ENCODE assay signal across 15 mouse cellular contexts in genomic region chr6:140469791-140470190, GRCm38 (mm10). TPM values are rescaled to one million over a fixed set of nuclear protein-coding genes. Genes with fewer than 3 reads are reported as not detected.
DNase-seq lines count a peak whose midpoint lies in the region; ATAC-seq and TF ChIP-seq lines count a peak whose summit lies in the region.
"Had no signal": no experiment of that assay in that cellular context is flagged by ENCODE, and none has a peak within 500 bp of the region (broad histone marks: within the 10 kb centered on the region; RNA-seq: fewer than 3 reads in every experiment).

No protein-coding gene starts in this region.

- 48% methylated on average over 6 of the region's 6 CpGs for WGBS in hindbrain, postnatal 0 days
- 89% methylated on average over 6 of the region's 6 CpGs for WGBS in hindbrain, embryonic 12.5 days

- TF ChIP-seq CTCF in hindbrain, postnatal 0 days (IDR thresholded peaks at IDR 0.05; ENCODE audit: low read depth) = no peak

- peak overlapping the region; percentile 15; the same call in 1 of the 2 replicates for H3K27ac ChIP-seq in hindbrain, postnatal 0 days
- no peak overlapping the region for H3K27ac ChIP-seq in hindbrain, embryonic 12.5 days
- H3K27ac ChIP-seq: embryonic facial prominence, embryonic 10.5 days; embryonic facial prominence, embryonic 12.5 days; forebrain, embryonic 13.5 days; forebrain, embryonic 15.5 days had no signal

- no peaks in the 10 kb centered on the region for H3K9me3 ChIP-seq in hindbrain, postnatal 0 days (ENCODE audit: low read length)
- H3K9me3 ChIP-seq in hindbrain, embryonic 12.5 days (replicated peaks) = no peaks in the 10 kb centered on the region
- H3K9me3 ChIP-seq: embryonic facial prominence, embryonic 10.5 days; embryonic facial prominence, embryonic 12.5 days; forebrain, embryonic 13.5 days; forebrain, embryonic 15.5 days had no signal

- peak; percentile 29 to 48 for DNase-seq in cerebellum, postnatal 25 days
- no peak for DNase-seq in cerebellum, adult 11 months
- no peak for DNase-seq in hindbrain, postnatal 0 days (ENCODE audit: low spot score)
- no peak for DNase-seq in right cerebral cortex, postnatal 25 days
- DNase-seq: adrenal gland, adult 2 months; adrenal gland, postnatal 10 days; adrenal gland, postnatal 25 days; cerebellum, adult 18-20 months; cerebellum, adult 8-10 months; forebrain, postnatal 0 days had no signal

- no peak overlapping the region for H3K4me3 ChIP-seq in hindbrain, postnatal 0 days (ENCODE audit: low read length)
- H3K4me3 ChIP-seq in hindbrain, embryonic 12.5 days = no peak overlapping the region
- H3K4me3 ChIP-seq: embryonic facial prominence, embryonic 10.5 days; embryonic facial prominence, embryonic 12.5 days; forebrain, embryonic 13.5 days; forebrain, embryonic 15.5 days had no signal

- no peak overlapping the region for H3K4me2 ChIP-seq in hindbrain, postnatal 0 days (ENCODE audit: low read depth, low read length)
- no peak overlapping the region for H3K4me2 ChIP-seq in hindbrain, embryonic 12.5 days (replicated peaks)
- H3K4me2 ChIP-seq: embryonic facial prominence, embryonic 12.5 days; forebrain, embryonic 13.5 days; forebrain, embryonic 15.5 days had no signal

- no peaks in the 10 kb centered on the region for H3K36me3 ChIP-seq in hindbrain, postnatal 0 days (ENCODE audit: insufficient read depth, low read length)
- H3K36me3 ChIP-seq in hindbrain, embryonic 12.5 days = no peaks in the 10 kb centered on the region
- H3K36me3 ChIP-seq: embryonic facial prominence, embryonic 12.5 days; forebrain, embryonic 15.5 days had no signal

- no peaks in the 10 kb centered on the region for H3K27me3 ChIP-seq in hindbrain, postnatal 0 days (ENCODE audit: insufficient read depth, low read length)
- H3K27me3 ChIP-seq in hindbrain, embryonic 12.5 days = no peaks in the 10 kb centered on the region
- H3K27me3 ChIP-seq: embryonic facial prominence, embryonic 12.5 days; forebrain, embryonic 13.5 days; forebrain, embryonic 15.5 days had no signal

- H3K4me1 ChIP-seq in hindbrain, postnatal 0 days (ENCODE audit: insufficient read depth, low read length) = no peaks in the 10 kb centered on the region
- peaks cover 7% of the 10 kb centered on the region; the same call in 1 of the 2 replicates for H3K4me1 ChIP-seq in hindbrain, embryonic 12.5 days
- H3K4me1 ChIP-seq: embryonic facial prominence, embryonic 10.5 days; embryonic facial prominence, embryonic 12.5 days; forebrain, embryonic 13.5 days; forebrain, embryonic 15.5 days had no signal

- ATAC-seq in hindbrain, postnatal 0 days = no peak
- no peak for ATAC-seq in hindbrain, embryonic 12.5 days (ENCODE audit: low FRiP score)
- ATAC-seq: forebrain, embryonic 13.5 days; forebrain, embryonic 15.5 days; forebrain, postnatal 0 days had no signal

- H3K9ac ChIP-seq in hindbrain, postnatal 0 days (replicated peaks; ENCODE audit: low read length) = no peak overlapping the region
- no peak overlapping the region for H3K9ac ChIP-seq in hindbrain, embryonic 12.5 days
- H3K9ac ChIP-seq: embryonic facial prominence, embryonic 12.5 days; forebrain, embryonic 13.5 days; forebrain, embryonic 15.5 days; forebrain, postnatal 0 days had no signal

RNA-seq across cellular contexts. Expression of gene Plekha5, which starts 45.9 kb away (rescaled TPM):
- total RNA-seq in hindbrain, postnatal 0 days (2014; rRNA removed) = 34.4 and 37.8 TPM in 2 replicates
- polyA plus RNA-seq in hindbrain, postnatal 0 days (2015; fragmentation: Nextera tagmentation; extraction: Ambion mirVana) = 29.3 and 29.9 TPM in 2 replicates
- polyA plus RNA-seq in hindbrain, embryonic 12.5 days (2016; fragmentation: Nextera tagmentation; extraction: Ambion mirVana) = 49.4 and 50.9 TPM in 2 replicates

Comparison
In these comparisons a context has a peak if more than half of its experiments do, and no peak if none do; other contexts are left out.
1. DNase-seq: peak in cerebellum, postnatal 25 days (2 of 2); none in cerebellum, adult 11 months (single experiment), hindbrain, postnatal 0 days (single experiment) and right cerebral cortex, postnatal 25 days (single experiment).